Mouse (Mus musculus) cerebellum, adult 2 months (tissue): ENCODE measurements around the gene Jph4.

Source experiments
- CTCF ChIP-seq: fragments of 200-500 bp; IDR thresholded peaks from 2 replicates; pipeline ENCODE4 v1.5.1; 2011; ENCODE audit warnings: low read depth, mild to moderate bottlenecking, control low read depth, low read length, moderate library complexity, borderline replicate concordance; ENCODE audit not compliant: insufficient read depth
- POLR2A ChIP-seq: fragments of 200-500 bp; IDR thresholded peaks from 2 replicates; pipeline ENCODE4 v1.6.1; 2011; ENCODE audit warnings: low read length, control low read depth, borderline replicate concordance; ENCODE audit not compliant: insufficient read depth

- TF ChIP-seq CTCF (no peak), POLR2A (no peak)
These were observed 3.3 kb downstream of the Jph4 start for GRCm38 (mm10) chr14:55113351-55113974.
